Mouse (Mus musculus) embryonic facial prominence, embryonic 14.5 days (tissue): ENCODE results near the gene Ace2. TPM values are rescaled to one million over a fixed set of nuclear protein-coding genes. Genes with fewer than 3 reads are reported as not detected.
A peak's percentile ranks its signal among the peaks of the same experiment; 100 is the strongest.

ENCODE experiments used
- ATAC-seq: fragments of 200-750 bp; cut with Nextera tagmentation; 2 replicates; pipeline ENCODE4 v1.8.0; 2017; ENCODE audit warnings: low read depth, moderate number of reproducible peaks, moderate TSS enrichment
- DNase-seq: peaks from one replicate; pipeline ENCODE4 v3.0.0-alpha.2; 2015; ENCODE audit warnings: low spot score
- H3K27ac ChIP-seq: fragments of 300-500 bp; sonication (generic); replicated peaks from 2 replicates; pipeline ENCODE4 v1.5.1; 2014; ENCODE audit warnings: low read depth, mild to moderate bottlenecking, low read length, moderate library complexity
- H3K27me3 ChIP-seq: fragments of 300-500 bp; sonication (generic); replicated peaks from 2 replicates; pipeline ENCODE4 v1.6.1; 2014; ENCODE audit warnings: low read length; ENCODE audit not compliant: control insufficient read depth, insufficient read depth
- H3K36me3 ChIP-seq: fragments of 300-500 bp; sonication (generic); 2 replicates; pipeline ENCODE4 v1.6.1; 2014; ENCODE audit warnings: low read length, mixed read lengths; ENCODE audit not compliant: control insufficient read depth, insufficient read depth
- H3K4me1 ChIP-seq: fragments of 300-500 bp; sonication (generic); 2 replicates; pipeline ENCODE4 v1.6.1; 2014; ENCODE audit warnings: antibody characterized with exemption, low read length; ENCODE audit not compliant: control insufficient read depth, insufficient read depth
- H3K4me2 ChIP-seq: fragments of 300-500 bp; sonication (generic); 2 replicates; pipeline ENCODE4 v1.6.1; 2014; ENCODE audit warnings: low read depth, mild to moderate bottlenecking, low read length, moderate library complexity, mixed read lengths
- H3K4me3 ChIP-seq: fragments of 300-500 bp; sonication (generic); 2 replicates; pipeline ENCODE4 v1.5.1; 2014; ENCODE audit warnings: low read depth, mild to moderate bottlenecking, low read length
- H3K9ac ChIP-seq: fragments of 300-500 bp; sonication (generic); 2 replicates; pipeline ENCODE4 v1.6.1; 2014; ENCODE audit warnings: low read depth, mild to moderate bottlenecking, low read length, moderate library complexity, mixed read lengths
- H3K9me3 ChIP-seq: fragments of 300-500 bp; sonication (generic); 2 replicates; pipeline ENCODE4 v1.6.1; 2016; ENCODE audit warnings: low read length; ENCODE audit not compliant: control insufficient read depth
- WGBS: fragments of 180-500 bp; shearing (Covaris S2); extraction: QIAGEN DNeasy Blood & Tissue Kit; methylation state at CpG from one replicate; pipeline ENCODE4 v1.1.7; 2014; 5-methylcytosine and 5-hydroxymethylcytosine counted together
- polyA plus RNA-seq: library from polyadenylated mRNA; unstranded; fragments of >200 nt; fragmentation: Nextera tagmentation; extraction: Ambion mirVana; gene quantifications from 2 replicates; pipeline ENCODE4 v1.2.1, GENCODE M21; 2014

The Ace2 gene
- polyA plus RNA-seq = 2.5 and 2.7 TPM in 2 replicates

- no peak within 1 kb of the TSS for H3K27ac ChIP-seq
- DNase-seq = no peak
- ATAC-seq = no peak
- no peak within 1 kb of the TSS for H3K9ac ChIP-seq
- peaks cover 26% of the 10 kb centered on the region; the same call in 1 of the 2 replicates for H3K27me3 ChIP-seq
- 98% methylated on average over 2 of the region's 2 CpGs for WGBS
- H3K36me3 ChIP-seq = no peaks in the 10 kb centered on the region
- H3K4me3 ChIP-seq = no peak within 1 kb of the TSS
- no peaks in the 10 kb centered on the region for H3K9me3 ChIP-seq
- H3K4me1 ChIP-seq = no peaks in the 10 kb centered on the region
- no peak within 1 kb of the TSS for H3K4me2 ChIP-seq
Measured at GRCm38 (mm10) chrX:164139032-164139431, at the start of gene Ace2. Gene Ace2, plus strand, starts transcription at chrX:164139332.

DNA sequence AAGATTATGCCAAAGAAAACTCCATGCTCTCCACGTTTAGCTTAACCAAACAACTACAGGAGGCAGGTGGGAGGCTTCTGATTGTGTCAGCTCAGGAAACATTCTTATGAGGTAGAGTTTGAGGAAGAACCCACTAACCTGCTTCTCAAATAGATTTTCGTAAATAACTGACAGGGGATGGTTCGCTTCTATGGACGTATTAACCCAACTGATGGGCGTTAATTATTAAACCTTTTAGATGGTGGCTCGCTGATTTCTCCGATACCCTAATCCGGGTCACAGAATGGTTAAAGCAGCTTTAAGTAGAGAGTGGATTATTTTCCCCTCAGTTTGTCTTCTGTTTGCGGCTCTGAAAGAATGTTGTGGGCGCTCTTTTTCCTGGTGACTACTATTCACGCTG lies 49.2 kb upstream of the Ace2 start:
- Histone ChIP-seq H3K9me3 (no peaks in the 10 kb centered on the region), H3K36me3 (no peaks in the 10 kb centered on the region), H3K9ac (no peak overlapping the region), H3K4me1 (no peaks in the 10 kb centered on the region), H3K27me3 (peaks cover 10% of the 10 kb centered on the region; the same call in 1 of the 2 replicates), H3K4me2 (no peak overlapping the region), H3K4me3 (no peak overlapping the region), H3K27ac (no peak overlapping the region)
- ATAC-seq = no peak
- DNase-seq = no peak
- 81% methylated on average over 11 of the region's 11 CpGs for WGBS

- Histone ChIP-seq H3K36me3 (no peaks in the 10 kb centered on the region), H3K4me2 (no peak overlapping the region), H3K4me3 (no peak overlapping the region), H3K27ac (no peak overlapping the region), H3K9me3 (no peaks in the 10 kb centered on the region), H3K4me1 (no peaks in the 10 kb centered on the region), H3K27me3 (peaks cover 14% of the 10 kb centered on the region; the same call in 1 of the 2 replicates), H3K9ac (no peak overlapping the region)
- no peak for ATAC-seq
- DNase-seq = peak; percentile 11
- 43% methylated on average over 7 of the region's 7 CpGs for WGBS
Measured at GRCm38 (mm10) chrX:164092300-164093169, 46.6 kb upstream of the Ace2 start.

DNA sequence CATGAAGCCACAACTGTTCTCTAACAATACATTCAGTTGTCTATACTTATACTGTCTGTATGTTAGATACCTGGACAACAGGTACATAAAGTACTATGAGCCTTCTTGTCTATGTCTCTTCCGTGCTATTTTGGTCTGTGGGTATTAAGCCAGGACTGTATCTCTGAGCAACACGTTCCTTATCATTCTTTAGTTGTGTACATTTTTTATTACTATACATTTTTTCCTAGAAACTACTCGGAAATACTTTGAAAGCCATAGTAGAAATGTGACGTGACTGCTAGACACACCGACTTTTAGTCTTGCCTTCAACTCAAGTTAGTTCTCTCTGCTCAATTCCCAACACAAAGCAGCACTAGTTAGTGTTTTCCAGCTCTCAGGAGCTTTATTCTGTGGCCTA lies 45.7 kb upstream of the Ace2 start:
- ATAC-seq (no peak), DNase-seq (no peak)
- no peaks in the 10 kb centered on the region for H3K9me3 ChIP-seq
- WGBS = 83% methylated on average over 5 of the region's 5 CpGs
- no peak overlapping the region for H3K27ac ChIP-seq
- no peak overlapping the region for H3K9ac ChIP-seq
- H3K36me3 ChIP-seq = no peaks in the 10 kb centered on the region
- H3K27me3 ChIP-seq = peaks cover 14% of the 10 kb centered on the region; the same call in 1 of the 2 replicates
- no peaks in the 10 kb centered on the region for H3K4me1 ChIP-seq
- no peak overlapping the region for H3K4me2 ChIP-seq
- no peak overlapping the region for H3K4me3 ChIP-seq

- Histone ChIP-seq H3K4me1 (no peaks in the 10 kb centered on the region), H3K9me3 (no peaks in the 10 kb centered on the region), H3K27ac (no peak overlapping the region), H3K36me3 (no peaks in the 10 kb centered on the region), H3K27me3 (peaks cover 14% of the 10 kb centered on the region), H3K4me3 (no peak overlapping the region), H3K9ac (no peak overlapping the region), H3K4me2 (no peak overlapping the region)
- DNase-seq (no peak), ATAC-seq (no peak)
- 76% methylated on average over 2 of the region's 2 CpGs for WGBS
Measured at GRCm38 (mm10) chrX:164095838-164096237, 43.3 kb upstream of the Ace2 start.

GRCm38 (mm10) chrX:164101483-164101882 lies 37.6 kb upstream of the Ace2 start:
- H3K27ac ChIP-seq = no peak overlapping the region
- no peaks in the 10 kb centered on the region for H3K36me3 ChIP-seq
- no peaks in the 10 kb centered on the region for H3K4me1 ChIP-seq
- H3K4me2 ChIP-seq = no peak overlapping the region
- H3K9ac ChIP-seq = no peak overlapping the region
- ATAC-seq (no peak), DNase-seq (no peak)
- H3K9me3 ChIP-seq = no peaks in the 10 kb centered on the region
- H3K4me3 ChIP-seq = no peak overlapping the region
- no peaks in the 10 kb centered on the region; the same call in 1 of the 2 replicates for H3K27me3 ChIP-seq

- Histone ChIP-seq H3K36me3 (no peaks in the 10 kb centered on the region), H3K4me2 (no peak overlapping the region), H3K9ac (no peak overlapping the region), H3K4me3 (no peak overlapping the region), H3K27me3 (no peaks in the 10 kb centered on the region; the same call in 1 of the 2 replicates), H3K27ac (no peak overlapping the region), H3K4me1 (no peaks in the 10 kb centered on the region), H3K9me3 (no peaks in the 10 kb centered on the region)
- DNase-seq (no peak), ATAC-seq (no peak)
- 76% methylated on average over 7 of the region's 7 CpGs for WGBS
Measured at GRCm38 (mm10) chrX:164102198-164102597, 36.9 kb upstream of the Ace2 start.

DNA sequence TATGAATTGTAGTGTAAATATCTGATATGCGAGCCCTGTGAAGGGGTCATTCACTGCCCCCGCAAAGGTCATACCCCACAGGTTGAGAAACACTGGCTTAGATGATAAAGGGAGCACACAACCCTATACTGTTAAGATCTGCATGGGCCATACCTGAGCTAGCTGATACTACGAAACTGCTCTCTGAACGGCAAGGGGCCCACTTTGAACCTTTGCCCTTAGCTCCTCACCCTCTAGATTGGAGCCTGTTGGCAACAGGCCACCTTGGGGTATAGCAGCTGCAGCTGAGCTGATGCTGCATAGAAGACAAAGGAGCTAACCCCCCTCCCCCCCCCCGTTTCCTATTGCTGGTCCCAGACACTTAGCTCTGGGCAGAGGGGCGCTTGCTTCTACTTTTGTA lies 36.5 kb upstream of the Ace2 start:
- ATAC-seq (no peak), DNase-seq (no peak)
- Histone ChIP-seq H3K4me3 (no peak overlapping the region), H3K9me3 (no peaks in the 10 kb centered on the region), H3K27me3 (no peaks in the 10 kb centered on the region; the same call in 1 of the 2 replicates), H3K27ac (no peak overlapping the region), H3K36me3 (no peaks in the 10 kb centered on the region), H3K4me2 (no peak overlapping the region), H3K4me1 (no peaks in the 10 kb centered on the region), H3K9ac (no peak overlapping the region)
- WGBS = 55% methylated on average over 6 of the region's 6 CpGs

- Histone ChIP-seq H3K4me2 (no peak overlapping the region), H3K4me3 (no peak overlapping the region), H3K4me1 (no peaks in the 10 kb centered on the region), H3K27me3 (no peaks in the 10 kb centered on the region; the same call in 1 of the 2 replicates), H3K9ac (no peak overlapping the region), H3K36me3 (no peaks in the 10 kb centered on the region), H3K9me3 (no peaks in the 10 kb centered on the region), H3K27ac (no peak overlapping the region)
- ATAC-seq = no peak
- WGBS = 68% methylated on average over 3 of the region's 3 CpGs
- DNase-seq = no peak
Measured at GRCm38 (mm10) chrX:164111146-164111545, 28.0 kb upstream of the Ace2 start.
